Mouse (Mus musculus) stomach, embryonic 16.5 days (tissue): ENCODE measurements at regions not wholly inside any gene's neighbourhood (a gene's known extent, or its start where the extent isn't known, plus 50 kb on each side); places are given as distances from the start of the nearest gene placed in this dataset.

Source experiments
- ATAC-seq: fragments of 200-750 bp; cut with Nextera tagmentation; 2 replicates; pipeline ENCODE4 v1.8.0; 2017; ENCODE audit warnings: moderate number of reproducible peaks, moderate TSS enrichment; ENCODE audit not compliant: insufficient read depth, low FRiP score
- H3K27ac ChIP-seq: fragments of 300-500 bp; sonication (generic); 2 replicates; pipeline ENCODE4 v1.5.1; 2014; ENCODE audit warnings: low read length
- H3K27me3 ChIP-seq: fragments of 300-500 bp; sonication (generic); 2 replicates; pipeline ENCODE4 v1.6.1; 2014; ENCODE audit warnings: low read length, control low read depth, mixed read lengths; ENCODE audit not compliant: control insufficient read depth, insufficient read depth
- H3K36me3 ChIP-seq: fragments of 300-500 bp; sonication (generic); 2 replicates; pipeline ENCODE4 v1.6.1; 2014; ENCODE audit warnings: low read length; ENCODE audit not compliant: control insufficient read depth, insufficient read depth
- H3K4me1 ChIP-seq: fragments of 300-500 bp; sonication (generic); 2 replicates; pipeline ENCODE4 v1.6.1; 2014; ENCODE audit warnings: low read length, control low read depth, mixed read lengths; ENCODE audit not compliant: control insufficient read depth, insufficient read depth
- H3K4me2 ChIP-seq: fragments of 300-500 bp; sonication (generic); 2 replicates; pipeline ENCODE4 v1.6.1; 2014; ENCODE audit warnings: low read depth, low read length, mixed read lengths
- H3K4me3 ChIP-seq: fragments of 300-500 bp; sonication (generic); replicated peaks from 2 replicates; pipeline ENCODE4 v1.5.1; 2014; ENCODE audit warnings: mild to moderate bottlenecking, low read length
- H3K9ac ChIP-seq: fragments of 300-500 bp; sonication (generic); 2 replicates; pipeline ENCODE4 v1.6.1; 2014; ENCODE audit warnings: low read length
- H3K9me3 ChIP-seq: fragments of 300-500 bp; sonication (generic); replicated peaks from 2 replicates; pipeline ENCODE4 v1.6.1; 2016; ENCODE audit warnings: low read length, control low read depth; ENCODE audit not compliant: control insufficient read depth
- WGBS: fragments of 180-500 bp; shearing (Covaris S2); extraction: QIAGEN DNeasy Blood & Tissue Kit; methylation state at CpG from one replicate; pipeline ENCODE4 v1.1.7; 2014; 5-methylcytosine and 5-hydroxymethylcytosine counted together

DNA sequence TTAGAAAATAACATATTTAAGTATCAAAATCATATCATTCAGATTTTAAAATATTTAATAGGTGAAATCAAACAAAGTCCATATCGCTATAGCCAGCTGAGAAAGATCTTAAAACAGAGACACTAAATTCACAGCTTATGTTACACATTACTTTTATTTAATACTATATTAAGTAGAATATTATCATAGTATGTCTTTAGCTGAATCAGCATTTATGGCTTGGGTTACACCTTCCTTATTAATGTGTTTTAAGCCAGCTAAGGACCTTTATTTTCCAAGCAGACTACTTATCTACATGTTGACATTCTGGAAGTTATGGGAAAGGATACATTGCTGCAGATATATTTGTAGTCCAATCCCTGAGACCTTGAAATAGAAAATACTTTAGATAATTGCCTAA, 684.9 kb upstream of the Adgrl4 start:
- no peak overlapping the region for H3K9ac ChIP-seq
- H3K9me3 ChIP-seq, result no peaks in the 10 kb centered on the region
- no peak overlapping the region for H3K4me3 ChIP-seq
- ATAC-seq, result no peak
- H3K27ac ChIP-seq, result no peak overlapping the region
- no peaks in the 10 kb centered on the region for H3K4me1 ChIP-seq
- WGBS, result 90% methylated on average over 1 of the region's 1 CpGs
- H3K36me3 ChIP-seq, result no peaks in the 10 kb centered on the region
- H3K27me3 ChIP-seq, result no peaks in the 10 kb centered on the region
- no peak overlapping the region for H3K4me2 ChIP-seq

DNA sequence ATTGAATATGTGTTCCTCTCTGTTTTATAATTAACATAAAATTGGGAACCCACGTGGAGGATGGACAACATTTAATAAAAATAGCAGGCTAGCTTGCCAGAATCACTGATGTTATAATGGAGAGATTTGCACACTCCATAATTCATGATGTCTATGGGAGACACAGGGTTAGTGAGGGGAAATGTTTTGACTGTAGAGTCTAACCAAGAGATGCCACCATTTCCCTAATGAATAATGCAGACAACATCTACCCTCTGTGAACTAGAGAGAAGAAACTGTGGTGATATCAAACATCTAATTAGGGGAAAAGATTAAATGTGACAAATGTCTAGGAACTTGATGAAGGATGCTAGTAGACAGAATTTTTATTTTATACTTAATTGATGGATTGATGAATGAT, 677.8 kb upstream of the Adgrl4 start:
- H3K4me2 ChIP-seq, result no peak overlapping the region
- H3K4me1 ChIP-seq, result no peaks in the 10 kb centered on the region
- no peaks in the 10 kb centered on the region for H3K27me3 ChIP-seq
- H3K36me3 ChIP-seq, result no peaks in the 10 kb centered on the region
- no peak overlapping the region for H3K27ac ChIP-seq
- no peak overlapping the region for H3K4me3 ChIP-seq
- H3K9ac ChIP-seq, result no peak overlapping the region
- ATAC-seq, result no peak
- WGBS, result 53% methylated on average over 1 of the region's 1 CpGs
- no peaks in the 10 kb centered on the region for H3K9me3 ChIP-seq

DNA sequence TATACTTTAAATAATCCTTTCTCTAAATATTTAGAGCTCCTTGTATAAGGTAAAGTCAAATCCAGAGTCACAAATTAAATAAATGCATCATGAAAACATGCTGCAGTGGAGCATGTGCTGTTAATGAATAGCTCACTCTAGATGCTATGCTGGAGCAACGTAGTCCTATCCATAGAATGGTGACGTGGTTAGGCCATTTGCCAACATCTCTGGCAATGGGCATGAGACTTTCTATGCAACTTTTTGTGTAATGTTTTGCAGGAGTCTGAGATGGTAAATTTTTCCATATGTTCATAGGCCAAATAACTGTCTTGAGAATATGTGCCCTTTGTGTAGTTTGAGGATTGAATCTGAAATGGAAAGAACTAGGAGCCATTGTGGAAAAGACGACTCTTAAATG, 653.1 kb upstream of the Adgrl4 start:
- Histone ChIP-seq H3K9me3 (no peaks in the 10 kb centered on the region), H3K4me1 (no peaks in the 10 kb centered on the region), H3K9ac (no peak overlapping the region), H3K4me3 (no peak overlapping the region), H3K36me3 (no peaks in the 10 kb centered on the region), H3K27me3 (no peaks in the 10 kb centered on the region), H3K27ac (no peak overlapping the region), H3K4me2 (no peak overlapping the region)
- WGBS, result 57% methylated on average over 3 of the region's 3 CpGs
- no peak for ATAC-seq

DNA sequence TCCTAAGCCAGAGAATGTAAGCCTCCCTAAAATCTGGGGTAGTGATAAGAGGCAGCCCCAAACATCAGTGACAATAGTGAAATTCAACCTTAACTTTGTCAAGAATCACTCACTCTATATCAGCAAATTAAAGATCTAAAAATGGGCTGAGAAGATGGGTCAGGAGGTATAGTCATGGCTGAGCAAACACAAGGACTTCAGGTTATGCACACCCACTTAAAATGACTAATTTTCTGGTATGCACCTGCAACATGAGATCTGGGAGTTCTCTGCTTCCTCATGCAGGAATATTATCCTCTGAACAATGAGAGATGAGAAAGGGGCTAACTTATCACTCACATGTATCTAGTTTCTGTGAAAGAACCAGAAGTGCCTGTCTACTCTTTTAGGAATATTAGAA, 619.9 kb upstream of the Adgrl4 start:
- no peak for ATAC-seq
- Histone ChIP-seq H3K4me2 (no peak overlapping the region), H3K9me3 (no peaks in the 10 kb centered on the region), H3K4me1 (no peaks in the 10 kb centered on the region), H3K36me3 (no peaks in the 10 kb centered on the region), H3K27ac (no peak overlapping the region), H3K9ac (no peak overlapping the region), H3K4me3 (no peak overlapping the region), H3K27me3 (no peaks in the 10 kb centered on the region)

DNA sequence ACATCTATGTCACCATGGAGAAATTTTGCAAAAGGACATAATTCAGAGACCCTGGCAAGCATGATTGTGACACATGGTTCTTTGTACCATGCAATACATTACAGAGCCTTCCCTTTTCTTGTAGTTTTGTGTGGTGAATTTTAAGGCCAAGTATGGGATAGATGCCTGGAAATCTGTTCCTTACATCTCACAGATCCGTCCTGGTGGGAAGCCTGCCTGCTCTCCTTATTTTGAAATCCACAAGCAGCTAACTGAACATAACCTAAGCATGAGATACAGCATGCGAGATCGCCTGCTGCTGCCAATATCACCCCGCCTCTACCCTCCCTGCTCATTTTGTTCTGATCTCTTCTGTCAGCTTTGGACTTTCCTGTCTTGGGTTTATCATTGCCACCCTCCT, 618.3 kb upstream of the Adgrl4 start:
- 79% methylated on average over 4 of the region's 4 CpGs for WGBS
- Histone ChIP-seq H3K9me3 (no peaks in the 10 kb centered on the region), H3K4me1 (no peaks in the 10 kb centered on the region)

DNA sequence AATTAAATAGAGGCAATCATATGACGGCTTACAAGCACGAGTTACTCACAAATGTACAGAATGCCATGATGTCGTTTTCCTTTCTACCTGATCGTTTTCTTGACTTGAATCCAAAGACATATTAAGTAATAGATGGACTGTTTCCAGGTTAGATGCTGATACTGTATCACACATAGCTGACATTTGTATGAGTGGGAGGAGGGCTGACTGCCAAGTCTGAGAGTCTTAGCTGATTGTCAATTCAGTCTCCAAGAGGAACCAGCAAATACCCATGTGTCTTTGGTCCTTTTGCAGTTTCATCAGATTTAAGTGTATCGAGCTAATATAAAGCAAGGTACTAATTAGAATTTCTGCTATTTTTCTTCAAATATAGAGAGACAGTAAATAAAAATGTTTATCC, 617.6 kb upstream of the Adgrl4 start:
- Histone ChIP-seq H3K36me3 (no peaks in the 10 kb centered on the region), H3K27ac (no peak overlapping the region), H3K4me3 (no peak overlapping the region), H3K9ac (no peak overlapping the region), H3K27me3 (no peaks in the 10 kb centered on the region), H3K9me3 (no peaks in the 10 kb centered on the region), H3K4me2 (no peak overlapping the region), H3K4me1 (no peaks in the 10 kb centered on the region)
- WGBS, result 77% methylated on average over 5 of the region's 5 CpGs
- ATAC-seq, result no peak

More for the DNA sequence above, 618.3 kb upstream of the Adgrl4 start:
- Histone ChIP-seq H3K36me3 (no peaks in the 10 kb centered on the region), H3K9ac (no peak overlapping the region), H3K4me3 (no peak overlapping the region), H3K27ac (no peak overlapping the region), H3K27me3 (no peaks in the 10 kb centered on the region), H3K4me2 (no peak overlapping the region)
- no peak for ATAC-seq

DNA sequence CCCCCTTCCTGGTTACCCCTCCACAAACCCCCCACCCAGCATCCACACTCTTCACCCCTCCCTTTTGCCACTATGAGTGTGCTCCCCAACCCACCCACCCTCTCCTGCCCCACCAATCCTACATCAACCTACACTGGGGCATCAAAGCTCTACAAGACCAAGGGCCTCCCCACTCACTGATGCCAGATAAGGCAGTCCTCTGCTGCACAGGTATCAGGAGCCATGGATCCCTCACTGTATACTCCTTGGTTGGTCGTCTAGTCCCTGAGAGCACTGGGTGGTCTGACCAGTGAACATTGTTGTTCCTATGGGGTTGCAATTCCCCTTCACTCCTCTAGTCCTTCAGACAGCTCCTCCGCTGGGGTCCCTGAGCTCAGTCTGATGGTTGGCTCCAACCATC, 591.7 kb upstream of the Adgrl4 start:
- Histone ChIP-seq H3K4me1 (no peaks in the 10 kb centered on the region), H3K9me3 (no peaks in the 10 kb centered on the region), H3K4me3 (no peak overlapping the region), H3K36me3 (no peaks in the 10 kb centered on the region), H3K9ac (no peak overlapping the region), H3K27me3 (no peaks in the 10 kb centered on the region), H3K27ac (no peak overlapping the region), H3K4me2 (no peak overlapping the region)
- 85% methylated on average over 2 of the region's 2 CpGs for WGBS
- ATAC-seq, result no peak

DNA sequence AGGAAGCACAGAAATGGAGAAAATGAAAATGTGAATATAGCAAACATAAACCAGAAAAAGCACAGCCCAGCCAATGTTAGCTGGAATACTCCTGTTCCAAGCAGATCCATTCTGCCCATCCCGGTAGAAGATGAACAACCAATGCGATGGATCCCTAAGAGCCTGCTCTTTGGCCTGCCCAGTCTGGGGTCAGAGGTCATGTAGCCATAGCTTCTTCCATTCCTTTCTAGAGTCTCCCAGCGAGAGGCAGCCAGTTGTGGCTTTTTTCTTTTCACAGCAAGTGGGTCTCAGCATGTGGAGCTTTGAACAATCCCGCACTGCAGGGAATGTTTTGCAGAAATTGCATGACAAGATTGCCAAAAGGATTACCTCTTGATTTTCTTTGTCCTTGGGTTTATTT, 585.6 kb upstream of the Adgrl4 start:
- H3K27me3 ChIP-seq, result no peaks in the 10 kb centered on the region
- H3K4me1 ChIP-seq, result no peaks in the 10 kb centered on the region
- no peak for ATAC-seq
- no peak overlapping the region for H3K4me3 ChIP-seq
- H3K9ac ChIP-seq, result no peak overlapping the region
- WGBS, result 47% methylated on average over 4 of the region's 4 CpGs
- H3K27ac ChIP-seq, result no peak overlapping the region
- no peaks in the 10 kb centered on the region for H3K9me3 ChIP-seq
- no peak overlapping the region for H3K4me2 ChIP-seq
- no peaks in the 10 kb centered on the region for H3K36me3 ChIP-seq

DNA sequence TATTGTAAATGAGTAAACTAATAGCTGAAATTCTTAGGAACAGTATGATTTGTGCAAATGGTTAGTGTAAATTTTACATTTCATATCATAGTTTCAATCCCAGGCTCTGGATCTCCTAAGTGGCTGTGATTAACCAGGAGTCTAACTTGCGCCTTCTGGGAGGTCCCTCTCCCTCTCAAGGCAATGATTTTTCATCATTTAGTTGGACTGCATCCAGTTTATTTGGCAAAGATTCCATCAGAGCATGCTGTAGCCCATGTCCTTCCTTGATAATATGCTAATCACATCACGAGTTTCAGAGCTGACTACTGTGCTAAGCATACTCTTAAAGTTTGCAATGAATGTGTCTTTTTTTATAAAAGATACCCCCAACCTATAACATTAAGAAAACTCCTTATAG, 541.0 kb upstream of the Adgrl4 start:
- no peaks in the 10 kb centered on the region for H3K9me3 ChIP-seq
- ATAC-seq, result no peak
- H3K4me2 ChIP-seq, result no peak overlapping the region
- no peak overlapping the region for H3K4me3 ChIP-seq
- WGBS, result 60% methylated on average over 2 of the region's 2 CpGs
- no peaks in the 10 kb centered on the region for H3K27me3 ChIP-seq
- no peaks in the 10 kb centered on the region for H3K36me3 ChIP-seq
- no peaks in the 10 kb centered on the region for H3K4me1 ChIP-seq
- H3K9ac ChIP-seq, result no peak overlapping the region
- H3K27ac ChIP-seq, result no peak overlapping the region

DNA sequence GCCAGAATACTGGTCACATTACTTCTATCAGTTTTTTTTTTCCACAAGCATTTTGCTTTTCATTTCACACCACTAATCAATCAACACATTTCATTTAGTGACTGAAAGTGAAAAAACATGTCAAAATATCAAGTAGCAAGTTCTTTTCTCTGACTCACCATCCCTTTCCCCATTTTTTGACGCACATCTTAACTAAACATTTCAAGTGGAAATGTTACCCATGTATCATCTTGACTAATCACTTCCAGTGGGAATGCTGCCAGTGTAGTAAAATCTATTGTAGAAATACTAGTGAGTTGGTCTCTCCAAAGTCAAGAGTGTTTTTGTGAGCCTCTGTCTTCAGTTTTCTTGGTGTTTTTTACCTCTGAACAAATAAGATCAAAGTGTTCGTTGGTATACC, 527.6 kb upstream of the Adgrl4 start:
- H3K4me1 ChIP-seq, result no peaks in the 10 kb centered on the region
- no peaks in the 10 kb centered on the region for H3K27me3 ChIP-seq
- H3K36me3 ChIP-seq, result no peaks in the 10 kb centered on the region
- H3K4me3 ChIP-seq, result no peak overlapping the region
- H3K9me3 ChIP-seq, result no peaks in the 10 kb centered on the region
- H3K9ac ChIP-seq, result no peak overlapping the region
- WGBS, result 59% methylated on average over 2 of the region's 2 CpGs
- no peak overlapping the region for H3K27ac ChIP-seq
- H3K4me2 ChIP-seq, result no peak overlapping the region
- no peak for ATAC-seq
